Mouse (Mus musculus): ENCODE results near the gene Prkag2.

Prkag2 gene

GRCm38 (mm10) chr5:24963776-24964175 is 136.7 kb downstream of the Prkag2 start:
- DNase-seq = no peak

DNA sequence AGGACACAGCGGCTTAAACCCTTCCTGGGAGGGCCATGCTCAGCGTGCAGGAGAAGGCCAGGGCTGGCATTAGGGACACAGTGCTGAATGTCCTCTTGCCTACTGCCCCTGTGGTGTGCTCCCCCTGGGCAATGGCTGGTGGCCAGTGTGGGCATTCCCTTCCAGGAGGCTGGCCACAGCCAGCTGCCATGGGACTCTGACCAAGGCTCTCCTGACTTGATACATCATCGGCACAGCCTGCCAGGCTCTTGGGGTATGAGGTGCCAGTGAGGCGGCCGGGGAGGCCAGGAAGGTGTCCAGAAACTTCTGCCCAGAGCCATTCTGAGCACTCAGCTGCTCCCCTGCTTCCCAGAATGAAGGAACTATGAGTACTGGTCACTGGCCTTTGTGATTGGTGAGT is 139.7 kb downstream of the Prkag2 start:
- DNase-seq = no peak

DNA sequence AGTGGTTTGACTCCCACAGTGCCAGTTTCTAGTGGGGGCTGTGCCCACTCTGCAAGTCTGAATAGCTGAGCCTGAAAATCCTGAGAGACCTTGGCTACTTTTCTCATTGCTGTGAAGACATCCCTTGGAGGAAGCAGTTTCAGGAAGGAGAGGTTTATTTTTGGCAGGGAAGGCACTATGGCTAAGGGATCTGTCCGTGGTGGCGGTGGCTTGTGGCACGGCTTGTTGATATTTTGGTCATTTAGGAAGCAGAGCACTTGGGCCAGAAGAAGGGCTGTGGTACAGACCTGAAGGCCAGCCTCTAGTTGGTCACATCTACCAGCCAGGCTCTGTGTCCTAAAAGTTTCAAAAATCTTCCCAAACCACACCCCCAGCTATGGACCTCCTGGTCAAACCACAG is 140.7 kb downstream of the Prkag2 start:
- DNase-seq = no peak

DNA sequence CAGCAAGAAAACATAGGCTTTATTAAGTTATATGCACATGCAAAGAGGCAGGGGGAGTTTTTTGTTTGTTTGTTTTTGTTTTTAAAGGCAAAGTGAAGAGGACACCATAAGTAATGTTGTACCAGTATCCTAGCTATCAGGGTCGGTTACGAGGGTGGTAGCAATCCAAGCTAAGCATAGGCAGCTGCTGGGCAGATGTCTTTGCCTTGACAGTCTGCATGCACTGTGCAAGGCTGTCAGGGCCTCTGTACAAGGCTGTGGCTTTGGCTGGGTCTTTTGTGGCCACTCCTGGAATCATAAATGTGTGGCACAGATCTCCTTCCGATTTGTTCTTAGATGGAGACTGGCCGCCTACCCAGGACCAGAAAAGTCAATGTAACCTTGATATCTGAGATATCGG is 141.8 kb downstream of the Prkag2 start:
- no peak for DNase-seq

GRCm38 (mm10) chr5:24956891-24957290 is 143.6 kb downstream of the Prkag2 start:
- no peak for DNase-seq

DNA sequence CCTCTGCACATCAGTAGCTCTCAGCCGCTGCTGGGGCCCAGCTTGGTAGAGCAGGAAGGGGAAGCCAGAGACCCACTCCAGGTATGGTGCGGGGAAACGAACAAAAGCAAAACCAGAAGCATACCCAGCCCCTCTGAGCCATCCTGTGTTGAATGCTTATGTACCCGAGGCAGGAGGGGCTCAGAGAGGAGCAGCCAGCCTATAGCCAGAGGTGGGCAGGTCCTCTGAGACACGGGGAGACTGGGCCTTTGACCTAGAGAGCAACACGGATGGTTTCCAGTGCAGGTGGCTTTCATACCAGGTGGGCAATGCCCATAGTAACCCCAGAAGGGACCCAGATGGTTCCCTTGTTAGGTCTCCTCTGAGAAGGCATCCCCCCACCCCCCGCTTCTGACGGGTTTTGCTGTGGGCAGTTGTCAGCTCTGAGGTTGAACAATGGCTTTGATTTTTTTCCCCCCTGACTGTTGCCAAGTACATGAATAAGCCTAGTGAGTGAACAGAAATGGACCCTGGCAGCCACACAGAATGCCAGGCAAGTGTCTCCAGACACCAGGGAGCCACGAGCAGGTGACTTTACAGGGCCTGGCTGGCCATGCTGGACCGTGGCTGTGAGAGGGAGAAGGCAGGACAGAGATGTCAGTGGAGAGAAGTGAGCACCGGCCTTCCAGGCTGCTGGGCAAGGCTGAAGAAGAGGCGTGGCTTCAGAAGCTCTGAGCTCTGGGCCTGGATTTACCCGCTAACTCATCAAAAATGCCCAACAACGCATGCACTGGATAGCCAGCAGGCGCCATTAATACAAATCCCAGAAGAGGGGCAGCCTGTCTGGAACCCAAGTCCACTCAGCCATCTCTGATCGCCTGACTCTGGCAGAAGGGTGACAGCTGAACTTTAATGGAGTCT is 147.3 kb downstream of the Prkag2 start:
- DNase-seq = peak; percentile 48

GRCm38 (mm10) chr5:24952212-24952611 is 148.2 kb downstream of the Prkag2 start:
- no peak for DNase-seq

- DNase-seq = no peak
These were observed 149.4 kb downstream of the Prkag2 start for GRCm38 (mm10) chr5:24950891-24951574.

DNA sequence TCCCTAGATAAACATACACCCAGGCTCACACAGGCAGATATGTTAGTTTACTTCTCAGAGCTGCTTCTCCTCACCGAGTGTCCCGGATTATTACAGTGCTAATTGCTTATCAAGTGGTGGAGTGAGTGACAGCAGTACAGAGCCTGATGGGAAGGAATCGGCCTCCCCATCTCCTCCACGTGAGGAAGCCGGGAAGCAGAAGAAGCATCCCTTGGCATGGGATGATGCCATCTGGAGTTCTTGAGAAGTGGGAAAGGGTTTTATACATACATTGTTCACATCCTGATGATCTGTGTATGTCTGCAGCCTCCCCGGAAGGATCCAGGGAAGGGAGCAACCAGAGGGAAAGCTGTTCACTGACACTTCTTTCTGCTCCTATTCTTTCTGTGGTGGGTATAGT is 150.4 kb downstream of the Prkag2 start:
- DNase-seq = no peak

GRCm38 (mm10) chr5:24938046-24938822 is 162.2 kb downstream of the Prkag2 start:
- no peak for DNase-seq

DNA sequence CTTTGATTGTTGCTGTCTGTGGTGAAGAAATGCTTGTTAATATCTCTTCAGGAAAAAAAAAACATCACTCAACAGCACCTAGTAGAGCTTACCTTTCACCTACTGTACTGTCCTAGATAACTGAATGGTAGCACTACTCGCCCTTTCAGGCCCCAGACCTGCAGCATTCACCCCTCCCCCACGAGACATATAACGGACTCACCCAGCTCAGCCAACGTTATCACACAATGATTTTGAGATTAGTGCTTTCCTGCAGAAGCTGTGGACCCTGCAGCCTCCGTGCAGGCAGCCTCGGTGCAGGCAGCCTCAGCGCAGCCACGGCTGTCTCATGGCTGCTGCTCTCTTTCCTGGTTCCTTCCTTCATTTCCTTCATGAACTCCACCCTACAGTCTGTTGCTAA is 164.0 kb downstream of the Prkag2 start:
- no peak for DNase-seq

- no peak for DNase-seq
These were observed 165.0 kb downstream of the Prkag2 start for GRCm38 (mm10) chr5:24935446-24935845.

DNA sequence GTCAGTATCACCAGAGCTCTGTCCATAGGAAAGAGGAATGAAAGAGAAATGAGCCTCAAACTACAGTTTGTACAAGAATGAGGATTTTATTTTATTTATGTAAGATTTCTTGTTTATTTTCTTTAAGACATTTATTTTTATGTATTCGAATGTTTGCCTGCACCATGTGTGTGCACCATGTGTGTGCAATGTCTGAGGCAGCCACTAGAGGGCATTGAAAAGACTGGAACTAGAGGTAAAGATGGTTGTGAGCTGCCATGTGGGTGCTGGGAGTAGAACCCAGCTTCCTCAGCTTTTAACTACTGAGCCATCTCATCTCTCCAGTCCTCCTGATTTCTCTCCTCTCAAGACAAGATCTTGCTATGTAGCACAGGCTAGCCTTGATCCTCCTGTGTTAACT is 166.7 kb downstream of the Prkag2 start:
- DNase-seq = no peak

DNA sequence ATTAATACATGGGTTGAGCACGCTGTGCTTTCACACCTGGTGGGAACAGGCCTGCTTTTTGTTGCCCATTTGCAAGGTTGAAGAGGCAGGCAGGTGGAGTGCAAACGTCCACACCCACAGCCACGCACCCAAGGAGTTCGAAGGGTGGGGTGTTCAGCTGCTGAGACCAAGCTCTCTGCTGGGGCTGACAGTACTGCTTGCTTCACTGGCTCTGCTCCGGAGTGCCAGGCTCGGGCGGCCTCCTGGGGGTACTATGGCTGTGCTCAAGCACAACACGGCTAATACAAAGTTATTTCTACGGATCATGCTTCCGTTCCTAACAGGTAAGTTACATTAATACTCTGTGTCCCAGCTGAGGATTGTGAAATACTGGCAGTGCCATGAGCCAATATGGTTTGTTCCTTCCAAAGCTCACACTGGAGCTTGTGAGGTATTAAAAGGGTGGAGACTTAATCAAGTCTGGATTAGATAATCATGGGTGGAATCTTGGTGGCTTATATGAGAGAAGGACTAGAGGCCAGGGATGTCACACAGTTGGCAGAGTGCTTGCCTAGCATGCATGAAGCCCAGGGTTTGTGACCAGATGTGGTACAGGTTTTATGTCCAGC is 168.8 kb downstream of the Prkag2 start:
- no peak for DNase-seq

DNA sequence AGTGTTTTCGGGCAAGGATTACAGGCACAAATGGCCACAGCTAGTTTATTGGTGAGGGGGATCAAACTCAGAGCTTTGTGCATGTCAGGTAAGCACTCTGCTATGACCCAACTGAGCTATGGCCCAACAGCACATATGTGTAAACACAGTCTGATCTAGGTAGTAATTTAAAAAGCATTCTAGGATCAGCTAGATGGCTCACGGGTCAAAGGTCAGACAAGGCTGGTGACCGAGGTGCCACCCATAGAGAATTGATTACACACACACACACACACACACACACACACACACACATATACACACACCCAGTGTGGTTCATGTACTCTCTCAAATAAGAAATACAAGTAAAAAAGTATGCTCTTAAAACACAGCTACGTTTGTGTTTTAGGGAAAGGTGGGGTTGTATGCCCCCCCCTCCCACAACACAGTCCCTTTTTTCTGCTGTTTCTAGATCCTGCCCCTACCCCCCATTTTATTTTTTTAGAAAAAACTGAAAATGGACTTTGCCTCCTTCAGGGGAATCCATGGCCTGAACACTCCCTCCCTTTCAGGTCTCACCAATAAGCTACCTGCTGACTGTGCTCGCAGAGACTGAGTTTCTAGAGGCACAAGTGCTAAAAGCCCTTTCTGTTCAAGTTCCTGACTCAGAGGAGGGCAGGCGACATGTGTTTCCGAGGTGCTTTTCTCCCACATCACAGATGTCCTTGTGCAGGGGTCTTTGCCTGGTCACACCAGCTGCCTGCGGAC is 169.4 kb downstream of the Prkag2 start:
- no peak for DNase-seq

DNA sequence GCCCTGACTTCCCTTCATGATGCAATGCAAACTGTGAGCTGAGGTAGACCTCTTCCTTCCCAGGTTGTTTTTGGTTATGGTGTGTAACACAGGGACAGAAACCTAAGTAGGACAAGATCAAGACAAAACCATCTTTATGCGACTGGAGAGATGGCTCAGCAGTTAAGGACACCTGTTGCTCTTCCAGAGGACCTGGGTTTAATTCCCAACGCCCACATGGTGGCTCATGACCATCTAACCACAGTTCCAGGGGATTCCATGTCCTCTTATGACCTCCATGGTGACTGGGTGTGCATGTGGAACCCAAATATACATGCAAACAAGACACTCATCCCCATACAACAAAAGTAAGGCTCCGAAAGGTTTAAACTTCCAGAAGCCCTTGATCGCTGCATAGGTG is 171.6 kb downstream of the Prkag2 start:
- no peak for DNase-seq

GRCm38 (mm10) chr5:24927706-24928105 is 172.7 kb downstream of the Prkag2 start:
- DNase-seq = no peak

- DNase-seq = no peak
These were observed 181.3 kb downstream of the Prkag2 start for GRCm38 (mm10) chr5:24919155-24919554.

GRCm38 (mm10) chr5:24916511-24916910 is 183.9 kb downstream of the Prkag2 start:
- DNase-seq = no peak

DNA sequence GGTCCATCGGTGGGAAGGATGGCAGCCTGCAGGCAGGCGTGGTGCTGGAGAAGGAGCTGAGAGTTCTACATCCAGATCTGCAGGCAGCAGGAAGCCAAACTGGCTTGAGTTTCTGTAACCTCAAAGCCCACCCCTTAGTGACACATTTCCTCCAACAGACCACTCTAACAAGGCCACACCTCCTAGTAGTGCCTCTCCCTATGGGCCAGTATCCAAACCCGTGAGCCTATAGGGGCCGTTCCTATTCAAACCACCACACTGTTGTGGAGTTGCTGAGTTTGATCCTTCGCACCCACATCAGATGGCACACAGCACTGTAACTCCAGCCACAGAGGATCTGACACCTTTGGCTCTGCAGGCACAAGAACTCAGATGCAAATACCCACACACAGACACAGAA is 185.3 kb downstream of the Prkag2 start:
- no peak for DNase-seq

DNA sequence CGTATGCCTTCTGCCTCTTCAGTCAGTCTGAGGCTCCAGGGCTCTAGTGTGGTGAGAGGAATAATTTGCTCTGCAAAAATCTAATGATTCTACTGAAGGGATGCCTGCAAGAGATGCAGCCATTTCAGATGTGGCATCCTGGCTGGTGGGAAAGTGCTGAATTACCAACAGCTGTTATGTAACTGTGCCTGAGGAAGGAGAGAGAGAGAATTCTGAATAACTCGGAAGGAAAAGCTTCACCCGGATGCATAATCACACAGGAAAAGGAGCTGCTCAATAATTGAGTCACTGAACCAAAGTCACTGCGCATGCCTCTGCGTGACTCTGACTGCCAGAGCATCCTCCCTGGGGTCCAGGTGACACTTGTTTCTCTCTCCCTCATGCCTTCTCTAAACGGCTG is 186.8 kb downstream of the Prkag2 start:
- peak; percentile 33 for DNase-seq

Measured in retina, postnatal 1 day (tissue).